In genomic region chr13:40025816-40026215, GRCm38 (mm10) we compare ENCODE assay signal across 23 mouse cellular contexts.
"Had no signal": no experiment of that assay in that cellular context is flagged by ENCODE, and none has a peak within 500 bp of the region (broad histone marks: within the 10 kb centered on the region; RNA-seq: fewer than 3 reads in every experiment).

No protein-coding gene starts in this region.

- H3K27ac ChIP-seq: embryonic facial prominence, embryonic 10.5 days; embryonic facial prominence, embryonic 12.5 days; embryonic facial prominence, embryonic 13.5 days; embryonic facial prominence, embryonic 15.5 days; forebrain, embryonic 10.5 days; forebrain, embryonic 12.5 days; forebrain, embryonic 13.5 days; forebrain, embryonic 15.5 days; gastrocnemius, adult 2 months; heart, adult 2 months had no signal

- DNase-seq: cerebellum, adult 8-10 months; cerebellum, adult 9-10 months; cerebellum, adult 9-11 months; cerebellum, postnatal 36 days; embryo, embryonic 11 days; forebrain, postnatal 0 days; gastrocnemius, adult 2 months; gastrocnemius, postnatal 10 days; gastrocnemius, postnatal 14 days; gastrocnemius, postnatal 25 days; gastrocnemius, postnatal 36 days; heart, adult 11 months; heart, adult 18-20 months; heart, adult 2 months had no signal

- H3K4me3 ChIP-seq: embryonic facial prominence, embryonic 10.5 days; embryonic facial prominence, embryonic 12.5 days; embryonic facial prominence, embryonic 13.5 days; embryonic facial prominence, embryonic 15.5 days; erythroblast, embryonic 14.5 days; forebrain, embryonic 10.5 days; forebrain, embryonic 12.5 days; forebrain, embryonic 13.5 days; forebrain, embryonic 15.5 days; gastrocnemius, adult 2 months; heart, adult 2 months had no signal

- H3K27me3 ChIP-seq: embryonic facial prominence, embryonic 12.5 days; embryonic facial prominence, embryonic 13.5 days; embryonic facial prominence, embryonic 15.5 days; forebrain, embryonic 12.5 days; forebrain, embryonic 13.5 days; forebrain, embryonic 15.5 days had no signal

- H3K36me3 ChIP-seq: embryonic facial prominence, embryonic 10.5 days; embryonic facial prominence, embryonic 12.5 days; embryonic facial prominence, embryonic 13.5 days; embryonic facial prominence, embryonic 15.5 days; forebrain, embryonic 10.5 days; forebrain, embryonic 12.5 days; forebrain, embryonic 15.5 days had no signal

- H3K4me1 ChIP-seq: embryonic facial prominence, embryonic 10.5 days; embryonic facial prominence, embryonic 12.5 days; embryonic facial prominence, embryonic 13.5 days; embryonic facial prominence, embryonic 15.5 days; forebrain, embryonic 10.5 days; forebrain, embryonic 12.5 days; forebrain, embryonic 13.5 days; forebrain, embryonic 15.5 days had no signal
